Mouse (Mus musculus) forebrain, embryonic 15.5 days (tissue): ENCODE data around the gene Gm11037. TPM values are rescaled to one million over a fixed set of nuclear protein-coding genes. Genes with fewer than 3 reads are reported as not detected.

Experiments
- ATAC-seq: fragments of 200-750 bp; cut with Nextera tagmentation; replicated peaks from 2 replicates; pipeline ENCODE4 v1.8.0; 2017; ENCODE audit warnings: mild to moderate bottlenecking, moderate TSS enrichment, moderate library complexity
- H3K27ac ChIP-seq: fragments of 300-500 bp; sonication (generic); replicated peaks from 2 replicates; pipeline ENCODE4 v1.5.1; 2015; ENCODE audit warnings: mild to moderate bottlenecking, inconsistent platforms
- H3K27me3 ChIP-seq: fragments of 300-500 bp; sonication (generic); 2 replicates; pipeline ENCODE4 v1.6.1; 2015; ENCODE audit warnings: inconsistent platforms
- H3K36me3 ChIP-seq: fragments of 300-500 bp; sonication (generic); 2 replicates; pipeline ENCODE4 v1.6.1; 2015; ENCODE audit warnings: mild to moderate bottlenecking, inconsistent platforms
- H3K4me1 ChIP-seq: fragments of 300-500 bp; sonication (generic); 2 replicates; pipeline ENCODE4 v1.6.1; 2015; ENCODE audit warnings: inconsistent platforms
- H3K4me2 ChIP-seq: fragments of 300-500 bp; sonication (generic); replicated peaks from 2 replicates; pipeline ENCODE4 v1.6.1; 2015; ENCODE audit warnings: mild to moderate bottlenecking, inconsistent platforms
- H3K4me3 ChIP-seq: fragments of 300-500 bp; sonication (generic); 2 replicates; pipeline ENCODE4 v1.5.1; 2015; ENCODE audit warnings: mild to moderate bottlenecking, inconsistent platforms
- H3K9ac ChIP-seq: fragments of 300-500 bp; sonication (generic); replicated peaks from 2 replicates; pipeline ENCODE4 v1.6.1; 2015; ENCODE audit warnings: mild to moderate bottlenecking, inconsistent platforms
- H3K9me3 ChIP-seq: fragments of 300-500 bp; sonication (generic); 2 replicates; pipeline ENCODE4 v1.6.1; 2016; ENCODE audit warnings: inconsistent platforms
- WGBS: fragments of 180-500 bp; shearing (Covaris S2); methylation state at CpG from one replicate; pipeline ENCODE4 v1.1.7; 2015; ENCODE audit warnings: mixed read lengths; 5-methylcytosine and 5-hydroxymethylcytosine counted together
- polyA plus RNA-seq: library from polyadenylated mRNA; unstranded; fragments of >200 nt; fragmentation: Nextera tagmentation; extraction: Ambion mirVana; gene quantifications from 2 replicates; pipeline ENCODE4 v1.2.1, GENCODE M21; 2015

Gm11037 gene
- polyA plus RNA-seq, 1 experiment from 2014 or later, result not detected

DNA sequence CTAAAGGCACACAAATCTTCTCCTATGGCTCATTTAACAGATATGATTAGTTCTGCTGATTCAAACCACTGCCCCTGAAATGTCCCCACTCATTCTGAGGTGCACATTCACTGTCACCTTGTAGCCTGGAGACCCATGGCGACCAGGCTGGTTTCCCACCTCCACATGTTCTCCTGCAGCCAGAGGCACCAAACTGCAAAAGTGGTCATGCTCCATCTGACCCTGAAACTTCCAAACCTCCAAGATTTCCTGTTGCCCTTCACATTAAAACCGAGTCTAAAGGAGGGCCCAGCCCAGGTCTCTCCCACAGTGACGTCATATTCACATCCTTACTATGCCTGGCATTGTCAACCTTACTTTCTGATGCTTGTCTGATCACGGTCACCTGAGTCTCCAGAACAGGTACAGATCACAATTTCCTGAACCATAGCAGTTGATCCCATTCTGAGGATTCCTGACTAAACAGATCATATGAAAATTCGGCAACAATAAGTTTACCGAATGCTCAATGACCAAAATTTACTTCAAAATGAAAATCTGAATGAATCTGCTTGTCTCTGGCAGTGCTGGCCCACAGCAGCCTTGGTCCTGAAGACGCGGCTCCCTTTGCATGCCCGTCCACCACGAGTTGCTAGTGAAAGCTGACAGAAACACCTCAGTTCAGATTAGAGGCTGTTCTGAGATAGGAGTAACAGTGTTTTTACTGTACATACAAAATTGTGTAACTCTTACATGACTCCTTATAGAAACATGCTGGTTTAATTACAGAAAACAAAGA is 997 bp upstream of the Gm11037 start:
- H3K9me3 ChIP-seq, result no peaks in the 10 kb centered on the region
- H3K4me1 ChIP-seq, result peaks cover 3% of the 10 kb centered on the region
- no peaks in the 10 kb centered on the region for H3K36me3 ChIP-seq
- H3K9ac ChIP-seq, result no peak overlapping the region
- WGBS, result 84% methylated on average over 10 of the region's 10 CpGs
- no peaks in the 10 kb centered on the region for H3K27me3 ChIP-seq
- no peak overlapping the region for H3K4me2 ChIP-seq
- no peak overlapping the region for H3K27ac ChIP-seq
- ATAC-seq, result no peak
- H3K4me3 ChIP-seq, result no peak overlapping the region

DNA sequence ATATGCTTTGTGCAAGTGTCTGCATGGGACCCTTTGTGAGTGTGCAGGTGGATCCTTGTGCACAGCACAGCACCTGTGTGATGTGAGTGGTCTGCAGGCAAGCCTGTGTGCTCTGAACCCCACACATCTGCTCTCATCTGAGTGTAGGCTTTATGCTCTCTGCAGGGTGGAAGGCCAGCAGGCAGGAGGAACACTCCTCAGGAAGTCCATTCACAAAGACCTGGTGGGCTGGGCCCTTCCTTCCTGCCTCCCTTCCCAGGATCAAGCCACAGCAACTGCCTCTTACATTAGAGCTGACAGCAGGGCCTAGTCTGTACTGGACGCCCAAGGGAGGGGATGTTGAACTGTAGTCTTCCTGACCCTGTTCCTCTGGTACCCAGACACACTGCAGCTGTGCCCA is 1.1 kb downstream of the Gm11037 start:
- Histone ChIP-seq H3K27ac (no peak overlapping the region), H3K4me1 (no peaks in the 10 kb centered on the region), H3K9ac (no peak overlapping the region), H3K4me2 (no peak overlapping the region), H3K36me3 (no peaks in the 10 kb centered on the region), H3K27me3 (no peaks in the 10 kb centered on the region), H3K9me3 (no peaks in the 10 kb centered on the region), H3K4me3 (no peak overlapping the region)
- 67% methylated on average over 1 of the region's 1 CpGs for WGBS
- 0 out of 2 replicates have a peak, but pooled peaks have one; percentile 16 for ATAC-seq

DNA sequence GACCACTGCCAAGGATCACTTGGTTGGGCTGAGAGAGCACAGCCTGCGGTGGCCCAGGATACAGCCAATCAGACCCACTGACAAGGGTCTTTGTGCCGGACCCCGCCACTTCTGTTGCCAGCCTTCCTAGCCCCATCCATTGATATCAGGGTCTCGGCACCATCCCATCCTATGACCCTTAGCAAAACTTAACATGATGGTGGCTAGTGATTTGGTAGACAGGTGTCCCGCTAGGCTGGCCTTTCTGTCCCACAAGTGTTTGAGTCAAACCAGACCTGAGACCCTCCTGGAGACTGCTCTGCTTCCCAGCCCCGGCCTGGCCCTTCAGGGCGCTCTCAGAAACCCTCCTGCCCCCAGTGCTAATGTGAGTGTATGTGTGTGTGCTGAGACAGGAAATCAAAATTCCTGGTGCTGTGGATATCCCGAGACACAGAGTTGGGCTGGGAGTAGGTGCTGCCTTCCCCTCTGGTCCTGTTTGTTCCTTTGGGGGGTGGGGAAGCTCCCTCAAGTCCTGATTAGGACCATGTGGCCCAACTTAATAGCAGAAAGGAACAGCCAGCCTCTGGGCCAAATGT is 1.6 kb downstream of the Gm11037 start:
- WGBS, result 88% methylated on average over 8 of the region's 8 CpGs
- Histone ChIP-seq H3K9me3 (no peaks in the 10 kb centered on the region), H3K27ac (no peak overlapping the region), H3K4me2 (no peak overlapping the region), H3K27me3 (no peaks in the 10 kb centered on the region), H3K36me3 (no peaks in the 10 kb centered on the region), H3K4me3 (no peak overlapping the region), H3K9ac (no peak overlapping the region), H3K4me1 (no peaks in the 10 kb centered on the region)
- ATAC-seq, result no peak

DNA sequence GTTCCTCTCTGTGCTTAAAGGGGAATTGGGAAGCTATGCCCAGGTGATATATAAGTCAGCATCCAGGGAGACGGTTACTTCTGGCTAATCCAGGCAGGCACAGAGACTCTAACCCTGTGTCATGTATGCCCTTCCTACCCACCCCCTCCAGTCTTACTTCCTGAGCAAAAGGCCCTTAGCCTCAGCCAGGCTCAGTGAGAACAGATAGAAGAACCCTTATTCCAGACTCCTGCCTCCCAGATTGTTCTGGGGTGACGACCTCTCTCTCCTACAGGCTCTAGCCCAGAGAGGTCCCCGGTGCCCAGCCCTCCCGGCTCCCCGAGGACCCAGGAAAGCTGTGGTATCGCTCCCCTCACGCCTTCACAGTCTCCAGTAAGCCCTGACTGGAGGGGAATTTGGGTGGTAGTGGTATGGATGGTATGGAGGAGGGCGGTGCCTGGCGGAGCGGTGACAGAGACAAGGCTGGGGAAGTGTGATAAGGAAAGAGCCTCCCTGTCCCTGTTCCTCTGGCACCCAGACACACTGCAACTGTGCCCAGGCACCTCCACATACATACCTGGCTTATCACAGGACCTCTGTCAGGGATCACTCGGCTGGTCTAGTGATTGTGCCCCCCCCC is 2.3 kb downstream of the Gm11037 start:
- H3K9me3 ChIP-seq, result no peaks in the 10 kb centered on the region
- H3K27ac ChIP-seq, result no peak overlapping the region
- H3K4me2 ChIP-seq, result no peak overlapping the region
- H3K4me3 ChIP-seq, result no peak overlapping the region
- H3K27me3 ChIP-seq, result no peaks in the 10 kb centered on the region
- ATAC-seq, result no peak
- WGBS, result 83% methylated on average over 11 of the region's 11 CpGs
- H3K36me3 ChIP-seq, result no peaks in the 10 kb centered on the region
- H3K9ac ChIP-seq, result no peak overlapping the region
- no peaks in the 10 kb centered on the region for H3K4me1 ChIP-seq

DNA sequence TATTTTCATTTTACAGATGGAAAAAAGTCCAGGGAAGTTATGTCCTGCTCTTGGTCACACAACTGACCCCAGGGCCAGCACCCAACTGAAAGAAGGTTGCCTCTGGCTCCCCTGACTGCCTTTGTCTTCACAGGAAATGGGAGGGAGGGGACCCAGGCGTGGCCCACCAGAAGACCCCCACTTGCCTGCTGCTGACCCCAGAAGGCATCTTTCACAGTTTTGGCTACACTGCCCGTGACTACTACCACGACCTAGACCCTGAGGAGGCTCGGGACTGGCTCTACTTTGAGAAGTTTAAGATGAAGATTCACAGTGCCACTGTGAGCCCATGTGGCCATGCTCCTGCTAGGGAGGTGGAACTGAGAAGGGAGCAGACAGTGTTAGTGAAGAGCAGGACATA is 5.0 kb downstream of the Gm11037 start:
- Histone ChIP-seq H3K36me3 (peaks cover 1% of the 10 kb centered on the region; the same call in 1 of the 2 replicates), H3K27me3 (no peaks in the 10 kb centered on the region), H3K9ac (no peak overlapping the region), H3K4me2 (no peak overlapping the region), H3K27ac (no peak overlapping the region), H3K4me3 (no peak overlapping the region), H3K9me3 (no peaks in the 10 kb centered on the region), H3K4me1 (no peaks in the 10 kb centered on the region)
- ATAC-seq, result no peak
- 86% methylated on average over 4 of the region's 4 CpGs for WGBS

DNA sequence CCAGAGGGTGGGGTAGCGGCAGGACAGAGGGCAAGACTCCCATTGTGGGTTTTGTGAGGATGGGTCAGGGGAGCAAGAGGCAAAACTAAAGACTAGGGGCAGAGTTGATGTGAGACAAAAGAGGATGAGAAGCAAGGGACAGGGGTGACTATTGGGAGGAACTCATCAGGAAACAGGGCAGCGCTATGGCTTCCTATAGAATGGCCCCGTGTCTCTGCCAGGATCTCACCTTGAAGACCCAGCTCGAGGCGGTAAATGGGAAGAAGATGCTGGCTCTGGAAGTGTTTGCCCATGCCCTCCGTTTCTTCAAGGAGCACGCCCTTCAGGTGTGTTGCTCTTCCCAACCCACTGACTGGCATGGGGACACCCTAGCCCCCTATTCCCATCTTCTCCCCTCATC is 5.5 kb downstream of the Gm11037 start:
- no peak for ATAC-seq
- peaks cover 5% of the 10 kb centered on the region; the same call in 1 of the 2 replicates for H3K36me3 ChIP-seq
- WGBS, result 91% methylated on average over 7 of the region's 7 CpGs

DNA sequence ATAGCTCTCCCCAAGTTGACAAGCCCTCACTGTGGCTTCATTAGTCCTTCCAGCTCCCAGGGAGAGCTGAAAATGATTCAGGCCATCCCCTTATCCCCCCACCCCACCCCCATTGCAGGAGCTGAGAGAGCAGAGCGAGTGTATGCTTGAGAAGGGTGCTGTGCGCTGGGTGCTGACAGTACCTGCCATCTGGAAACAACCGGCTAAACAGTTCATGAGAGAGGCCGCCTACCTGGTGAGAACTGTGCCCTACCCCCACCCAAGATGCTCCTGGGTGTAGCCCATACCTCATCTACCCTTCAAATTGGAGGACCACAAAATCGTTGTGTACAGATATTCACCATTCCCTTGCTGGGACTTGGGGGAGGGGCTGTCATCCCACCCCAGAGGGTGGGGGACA is 6.0 kb downstream of the Gm11037 start:
- Histone ChIP-seq H3K9me3 (no peaks in the 10 kb centered on the region), H3K27me3 (no peaks in the 10 kb centered on the region), H3K4me1 (no peaks in the 10 kb centered on the region), H3K27ac (no peak overlapping the region), H3K4me2 (no peak overlapping the region), H3K36me3 (peaks cover 7% of the 10 kb centered on the region; the same call in 1 of the 2 replicates), H3K9ac (no peak overlapping the region), H3K4me3 (no peak overlapping the region)
- ATAC-seq, result no peak
- 89% methylated on average over 5 of the region's 5 CpGs for WGBS

More for the DNA sequence above, 5.5 kb downstream of the Gm11037 start:
- no peak overlapping the region for H3K27ac ChIP-seq
- no peak overlapping the region for H3K9ac ChIP-seq
- no peaks in the 10 kb centered on the region for H3K27me3 ChIP-seq
- no peaks in the 10 kb centered on the region for H3K4me1 ChIP-seq
- H3K4me3 ChIP-seq, result no peak overlapping the region
- H3K9me3 ChIP-seq, result no peaks in the 10 kb centered on the region
- H3K4me2 ChIP-seq, result no peak overlapping the region

DNA sequence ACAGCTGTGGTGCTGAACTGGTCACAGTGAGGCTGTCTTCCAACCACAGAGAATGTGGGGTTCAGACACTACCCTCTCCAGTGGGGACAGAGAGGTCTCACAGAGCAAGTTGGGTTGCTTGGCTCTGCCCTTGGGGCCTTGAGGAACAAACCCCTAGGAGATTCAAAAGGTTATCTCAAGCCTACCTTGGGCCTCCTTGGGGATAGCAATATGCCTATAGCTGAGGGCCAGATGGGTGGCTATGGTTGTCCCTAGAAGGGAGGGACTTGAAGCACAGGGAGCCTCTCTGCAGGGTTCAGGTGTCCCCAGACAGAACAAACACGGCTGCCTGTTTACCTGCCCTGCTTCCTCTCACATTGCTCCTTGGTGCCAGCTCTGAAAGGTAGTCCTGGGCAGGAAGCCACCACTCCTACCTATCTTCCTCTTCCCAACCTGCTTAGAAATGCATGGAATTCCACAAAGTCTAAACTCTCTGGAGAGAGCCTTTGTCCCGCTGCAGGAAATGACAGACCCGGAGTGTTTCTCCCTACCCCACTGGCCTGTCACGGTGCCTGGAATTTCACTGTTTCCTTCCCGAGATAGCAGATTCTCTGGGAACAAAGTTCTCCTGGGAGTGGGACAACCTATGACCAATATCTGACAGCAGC is 6.7 kb downstream of the Gm11037 start:
- WGBS, result 65% methylated on average over 5 of the region's 5 CpGs
- Histone ChIP-seq H3K27me3 (no peaks in the 10 kb centered on the region), H3K9ac (no peak overlapping the region), H3K4me2 (no peak overlapping the region), H3K36me3 (peaks cover 14% of the 10 kb centered on the region), H3K4me3 (no peak overlapping the region), H3K4me1 (no peaks in the 10 kb centered on the region), H3K9me3 (no peaks in the 10 kb centered on the region), H3K27ac (no peak overlapping the region)
- no peak for ATAC-seq

DNA sequence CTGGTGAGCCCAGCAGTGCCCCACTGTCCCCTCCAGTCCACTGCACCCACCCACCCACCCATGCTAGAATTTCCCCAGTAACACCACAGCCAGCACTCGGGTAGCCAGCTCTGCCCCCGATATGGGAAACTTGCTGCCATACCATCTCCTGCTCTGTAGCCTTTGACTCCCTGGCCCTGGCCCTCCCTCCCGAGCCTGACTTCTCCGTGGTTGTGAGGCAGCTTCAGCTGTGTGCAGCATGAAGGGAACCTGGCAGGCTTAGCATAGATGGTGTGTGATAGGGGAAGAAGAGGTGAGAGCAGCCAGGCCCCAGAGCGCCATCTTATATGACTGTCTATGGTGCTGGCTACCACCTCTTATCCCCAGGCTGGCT is 7.2 kb downstream of the Gm11037 start:
- Histone ChIP-seq H3K27me3 (no peaks in the 10 kb centered on the region), H3K9me3 (no peaks in the 10 kb centered on the region), H3K4me1 (no peaks in the 10 kb centered on the region), H3K4me3 (no peak overlapping the region), H3K4me2 (no peak overlapping the region), H3K36me3 (peaks cover 16% of the 10 kb centered on the region), H3K9ac (no peak overlapping the region), H3K27ac (no peak overlapping the region)
- 74% methylated on average over 5 of the region's 5 CpGs for WGBS
- no peak for ATAC-seq

DNA sequence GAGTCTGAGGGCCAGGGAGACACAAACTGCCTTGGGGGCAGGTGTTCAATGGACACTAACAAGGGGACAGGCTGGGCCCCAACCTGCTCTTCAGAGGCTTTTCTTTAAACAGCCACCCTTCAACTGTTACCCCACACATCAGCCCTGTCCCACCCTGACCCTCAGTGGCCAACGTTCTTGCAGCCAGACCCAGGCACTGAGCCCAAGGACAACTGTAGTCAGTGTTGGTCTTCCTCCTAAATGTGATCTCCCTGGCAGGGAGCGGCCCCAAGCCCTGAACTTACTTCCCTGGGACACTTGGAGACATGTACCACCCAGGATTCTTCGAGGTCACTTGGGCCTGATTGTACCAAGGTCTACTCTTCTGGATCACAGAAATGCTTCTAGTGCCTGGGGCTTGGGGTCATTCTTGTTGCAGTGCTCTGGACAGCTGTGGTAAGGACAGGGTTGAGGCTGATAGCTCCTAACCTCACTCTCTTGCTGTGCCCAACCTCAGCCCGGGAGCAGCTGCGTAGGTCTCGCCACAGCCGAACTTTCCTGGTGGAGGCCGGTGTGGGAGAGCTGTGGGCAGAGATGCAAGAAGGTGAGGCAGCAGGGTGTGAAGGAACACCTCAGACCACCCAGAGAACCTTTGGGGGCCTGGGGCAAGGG is 8.2 kb downstream of the Gm11037 start:
- H3K4me2 ChIP-seq, result no peak overlapping the region
- 90% methylated on average over 8 of the region's 8 CpGs for WGBS
- H3K4me1 ChIP-seq, result no peaks in the 10 kb centered on the region
- no peaks in the 10 kb centered on the region for H3K9me3 ChIP-seq
- H3K27me3 ChIP-seq, result no peaks in the 10 kb centered on the region
- no peak for ATAC-seq
- H3K36me3 ChIP-seq, result peaks cover 20% of the 10 kb centered on the region
- no peak overlapping the region for H3K4me3 ChIP-seq
- no peak overlapping the region for H3K27ac ChIP-seq
- H3K9ac ChIP-seq, result no peak overlapping the region

DNA sequence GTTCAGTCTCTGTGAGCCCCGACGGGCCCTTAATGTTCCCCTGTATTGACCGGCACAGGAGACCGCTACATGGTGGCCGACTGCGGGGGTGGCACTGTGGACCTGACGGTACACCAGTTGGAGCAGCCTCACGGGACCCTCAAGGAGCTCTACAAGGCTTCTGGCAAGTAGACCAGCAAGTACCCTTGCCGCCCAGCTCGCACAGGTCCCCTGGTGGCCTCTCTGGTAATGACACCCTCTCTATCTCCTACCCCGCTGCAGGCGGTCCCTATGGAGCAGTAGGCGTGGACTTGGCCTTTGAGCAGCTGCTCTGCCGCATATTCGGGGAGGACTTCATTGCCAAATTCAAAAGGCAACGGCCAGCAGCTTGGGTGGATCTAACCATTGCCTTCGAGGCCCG is 9.3 kb downstream of the Gm11037 start:
- H3K9ac ChIP-seq, result no peak overlapping the region
- ATAC-seq, result peak; percentile 33; the same call in 1 of the 2 replicates
- no peak overlapping the region for H3K4me3 ChIP-seq

More for the DNA sequence above, 9.3 kb downstream of the Gm11037 start:
- Histone ChIP-seq H3K4me2 (no peak overlapping the region), H3K36me3 (peaks cover 31% of the 10 kb centered on the region), H3K9me3 (no peaks in the 10 kb centered on the region), H3K4me1 (no peaks in the 10 kb centered on the region), H3K27ac (no peak overlapping the region), H3K27me3 (no peaks in the 10 kb centered on the region)
- 34% methylated on average over 18 of the region's 18 CpGs for WGBS
